Comparison of ENCODE assay signal across 20 mouse cellular contexts in genomic region chr8:10785311-10785710, GRCm38 (mm10).
"Had no signal": no experiment of that assay in that cellular context is flagged by ENCODE, and none has a peak within 500 bp of the region (broad histone marks: within the 10 kb centered on the region; RNA-seq: fewer than 3 reads in every experiment).

No protein-coding gene starts in this region.

- H3K4me3 ChIP-seq: limb, embryonic 12.5 days; limb, embryonic 15.5 days; neural tube, embryonic 12.5 days; neural tube, embryonic 15.5 days had no signal

- H3K27ac ChIP-seq: kidney, postnatal 0 days; limb, embryonic 12.5 days; limb, embryonic 15.5 days; liver, embryonic 14.5 days; macrophage; neural tube, embryonic 12.5 days; neural tube, embryonic 15.5 days; stomach, postnatal 0 days had no signal

- H3K27me3 ChIP-seq: limb, embryonic 12.5 days; limb, embryonic 15.5 days; neural tube, embryonic 12.5 days; neural tube, embryonic 15.5 days had no signal

- H3K4me2 ChIP-seq: limb, embryonic 12.5 days; limb, embryonic 15.5 days; liver, embryonic 11.5 days; lung, embryonic 14.5 days; neural tube, embryonic 12.5 days; neural tube, embryonic 15.5 days had no signal

- H3K9ac ChIP-seq: limb, embryonic 12.5 days; limb, embryonic 15.5 days; liver, embryonic 14.5 days; liver, postnatal 0 days; lung, embryonic 14.5 days; neural tube, embryonic 12.5 days; neural tube, embryonic 15.5 days had no signal

- DNase-seq: kidney, adult 2 months; kidney, postnatal 25 days; left cerebral cortex, postnatal 4 days; liver, postnatal 0 days; lung, embryonic 14.5 days; right cerebral cortex, adult 18-20 months; right cerebral cortex, postnatal 14 days; right cerebral cortex, postnatal 4 days; thymus, adult 2 months; thymus, postnatal 14 days; thymus, postnatal 4 days had no signal

- H3K9me3 ChIP-seq: limb, embryonic 12.5 days; limb, embryonic 15.5 days; neural tube, embryonic 12.5 days; neural tube, embryonic 15.5 days had no signal

- ATAC-seq: liver, postnatal 0 days had no signal

- H3K36me3 ChIP-seq: limb, embryonic 12.5 days; limb, embryonic 15.5 days; neural tube, embryonic 12.5 days; neural tube, embryonic 15.5 days had no signal

- H3K4me1 ChIP-seq: neural tube, embryonic 12.5 days; neural tube, embryonic 15.5 days had no signal
